Mouse (Mus musculus) hindbrain, embryonic 13.5 days (tissue): ENCODE measurements at regions not wholly inside any gene's neighbourhood (a gene's known extent, or its start where the extent isn't known, plus 50 kb on each side); places are given as distances from the start of the nearest gene placed in this dataset.

Experiments
- ATAC-seq: fragments of 200-750 bp; cut with Nextera tagmentation; 2 replicates; pipeline ENCODE4 v1.8.0; 2017; ENCODE audit warnings: moderate TSS enrichment; ENCODE audit not compliant: low FRiP score
- H3K27ac ChIP-seq: fragments of 300-500 bp; sonication (generic); 2 replicates; pipeline ENCODE4 v1.5.1; 2015; ENCODE audit warnings: inconsistent platforms, mild to moderate bottlenecking, moderate library complexity
- H3K27me3 ChIP-seq: fragments of 300-500 bp; sonication (generic); 2 replicates; pipeline ENCODE4 v1.6.1; 2015; ENCODE audit warnings: mild to moderate bottlenecking, inconsistent platforms
- H3K36me3 ChIP-seq: fragments of 300-500 bp; sonication (generic); 2 replicates; pipeline ENCODE4 v1.6.1; 2015; ENCODE audit warnings: mild to moderate bottlenecking, inconsistent platforms
- H3K4me1 ChIP-seq: fragments of 300-500 bp; sonication (generic); replicated peaks from 2 replicates; pipeline ENCODE4 v1.6.1; 2015; ENCODE audit warnings: inconsistent platforms
- H3K4me2 ChIP-seq: fragments of 300-500 bp; sonication (generic); 2 replicates; pipeline ENCODE4 v1.6.1; 2015; ENCODE audit warnings: inconsistent platforms, mild to moderate bottlenecking, moderate library complexity
- H3K4me3 ChIP-seq: fragments of 300-500 bp; sonication (generic); 2 replicates; pipeline ENCODE4 v1.5.1; 2015; ENCODE audit warnings: mild to moderate bottlenecking, inconsistent platforms
- H3K9ac ChIP-seq: fragments of 300-500 bp; sonication (generic); 2 replicates; pipeline ENCODE4 v1.6.1; 2015; ENCODE audit warnings: mild to moderate bottlenecking, inconsistent platforms
- H3K9me3 ChIP-seq: fragments of 300-500 bp; sonication (generic); 2 replicates; pipeline ENCODE4 v1.6.1; 2016; ENCODE audit warnings: inconsistent platforms
- WGBS: fragments of 180-500 bp; shearing (Covaris S2); methylation state at CpG from one replicate; pipeline ENCODE4 v1.1.7; 2015; 5-methylcytosine and 5-hydroxymethylcytosine counted together

- Histone ChIP-seq H3K36me3 (no peaks in the 10 kb centered on the region), H3K9me3 (no peaks in the 10 kb centered on the region), H3K4me2 (no peak overlapping the region), H3K4me3 (no peak overlapping the region), H3K9ac (no peak overlapping the region), H3K27me3 (no peaks in the 10 kb centered on the region), H3K4me1 (no peaks in the 10 kb centered on the region), H3K27ac (no peak overlapping the region)
- ATAC-seq: no peak
- 90% methylated on average over 4 of the region's 4 CpGs for WGBS
These were observed 132.3 kb upstream of the Adgrl4 start for GRCm38 (mm10) chr3:151305402-151305801.

GRCm38 (mm10) chr3:151307975-151308374 lies 129.7 kb upstream of the Adgrl4 start:
- Histone ChIP-seq H3K9me3 (no peaks in the 10 kb centered on the region), H3K36me3 (no peaks in the 10 kb centered on the region), H3K4me2 (no peak overlapping the region), H3K27ac (no peak overlapping the region), H3K27me3 (no peaks in the 10 kb centered on the region), H3K4me3 (no peak overlapping the region), H3K9ac (no peak overlapping the region), H3K4me1 (no peaks in the 10 kb centered on the region)
- no peak for ATAC-seq
- WGBS: 54% methylated on average over 4 of the region's 4 CpGs

- ATAC-seq: no peak
- no peaks in the 10 kb centered on the region for H3K27me3 ChIP-seq
- H3K36me3 ChIP-seq: no peaks in the 10 kb centered on the region
- no peak overlapping the region for H3K27ac ChIP-seq
- H3K4me3 ChIP-seq: no peak overlapping the region
- H3K9ac ChIP-seq: no peak overlapping the region
- no peaks in the 10 kb centered on the region for H3K9me3 ChIP-seq
- WGBS: 37% methylated on average over 3 of the region's 3 CpGs
- 0 out of 2 replicates have a peak, but pooled peaks cover 3% of the 10 kb centered on the region for H3K4me1 ChIP-seq
- no peak overlapping the region for H3K4me2 ChIP-seq
These were observed 113.9 kb upstream of the Adgrl4 start for GRCm38 (mm10) chr3:151323835-151324234.

GRCm38 (mm10) chr3:151329801-151330200 lies 107.9 kb upstream of the Adgrl4 start:
- 91% methylated on average over 4 of the region's 4 CpGs for WGBS
- H3K4me1 ChIP-seq: peaks cover 20% of the 10 kb centered on the region
- no peak overlapping the region for H3K9ac ChIP-seq
- no peaks in the 10 kb centered on the region for H3K9me3 ChIP-seq
- H3K4me2 ChIP-seq: no peak overlapping the region
- no peak for ATAC-seq
- no peak overlapping the region for H3K27ac ChIP-seq
- no peaks in the 10 kb centered on the region for H3K27me3 ChIP-seq
- no peaks in the 10 kb centered on the region for H3K36me3 ChIP-seq
- H3K4me3 ChIP-seq: no peak overlapping the region

GRCm38 (mm10) chr3:151331906-151332305 lies 105.8 kb upstream of the Adgrl4 start:
- WGBS: 92% methylated on average over 2 of the region's 2 CpGs
- Histone ChIP-seq H3K4me2 (no peak overlapping the region), H3K9ac (no peak overlapping the region), H3K4me3 (no peak overlapping the region), H3K9me3 (no peaks in the 10 kb centered on the region), H3K4me1 (peaks cover 20% of the 10 kb centered on the region), H3K36me3 (no peaks in the 10 kb centered on the region), H3K27ac (no peak overlapping the region), H3K27me3 (no peaks in the 10 kb centered on the region)
- ATAC-seq: no peak

- no peak overlapping the region for H3K27ac ChIP-seq
- 50% methylated on average over 1 of the region's 1 CpGs for WGBS
- peaks cover 20% of the 10 kb centered on the region for H3K4me1 ChIP-seq
- H3K27me3 ChIP-seq: no peaks in the 10 kb centered on the region
- no peak overlapping the region for H3K4me3 ChIP-seq
- no peak overlapping the region for H3K4me2 ChIP-seq
- ATAC-seq: no peak
- H3K36me3 ChIP-seq: no peaks in the 10 kb centered on the region
- H3K9ac ChIP-seq: no peak overlapping the region
- H3K9me3 ChIP-seq: no peaks in the 10 kb centered on the region
These were observed 105.4 kb upstream of the Adgrl4 start for GRCm38 (mm10) chr3:151332317-151332687.

- Histone ChIP-seq H3K4me2 (no peak overlapping the region), H3K36me3 (no peaks in the 10 kb centered on the region), H3K9me3 (no peaks in the 10 kb centered on the region), H3K4me1 (peaks cover 20% of the 10 kb centered on the region), H3K9ac (no peak overlapping the region), H3K27ac (no peak overlapping the region), H3K27me3 (no peaks in the 10 kb centered on the region), H3K4me3 (no peak overlapping the region)
- no peak for ATAC-seq
- WGBS: 63% methylated on average over 9 of the region's 9 CpGs
These were observed 104.8 kb upstream of the Adgrl4 start for GRCm38 (mm10) chr3:151332688-151333452.

GRCm38 (mm10) chr3:151333867-151334341 lies 103.8 kb upstream of the Adgrl4 start:
- H3K27ac ChIP-seq: peak overlapping the region; percentile 3; the same call in 1 of the 2 replicates
- peaks cover 20% of the 10 kb centered on the region for H3K4me1 ChIP-seq
- 31% methylated on average over 6 of the region's 6 CpGs for WGBS
- H3K9me3 ChIP-seq: no peaks in the 10 kb centered on the region
- H3K4me3 ChIP-seq: no peak overlapping the region
- H3K27me3 ChIP-seq: no peaks in the 10 kb centered on the region
- peak; percentile 91 for ATAC-seq
- no peak overlapping the region for H3K4me2 ChIP-seq
- no peaks in the 10 kb centered on the region for H3K36me3 ChIP-seq
- H3K9ac ChIP-seq: no peak overlapping the region

GRCm38 (mm10) chr3:151351481-151352090 lies 86.1 kb upstream of the Adgrl4 start:
- WGBS: 38% methylated on average over 4 of the region's 4 CpGs

GRCm38 (mm10) chr3:151366302-151366701 lies 71.4 kb upstream of the Adgrl4 start:
- WGBS: 24% methylated on average over 4 of the region's 4 CpGs
- no peak overlapping the region for H3K4me3 ChIP-seq
- H3K27ac ChIP-seq: no peak overlapping the region
- no peaks in the 10 kb centered on the region for H3K27me3 ChIP-seq
- H3K4me1 ChIP-seq: peaks cover 8% of the 10 kb centered on the region
- H3K9ac ChIP-seq: no peak overlapping the region; the same call in 1 of the 2 replicates
- peak; percentile 84 for ATAC-seq
- H3K9me3 ChIP-seq: no peaks in the 10 kb centered on the region
- H3K36me3 ChIP-seq: no peaks in the 10 kb centered on the region
- no peak overlapping the region for H3K4me2 ChIP-seq

More at GRCm38 (mm10) chr3:151351481-151352090, 86.1 kb upstream of the Adgrl4 start:
- no peak overlapping the region for H3K9ac ChIP-seq
- H3K4me2 ChIP-seq: no peak overlapping the region
- ATAC-seq: no peak
- no peaks in the 10 kb centered on the region for H3K4me1 ChIP-seq
- no peaks in the 10 kb centered on the region for H3K9me3 ChIP-seq
- H3K27ac ChIP-seq: no peak overlapping the region
- H3K4me3 ChIP-seq: no peak overlapping the region
- no peaks in the 10 kb centered on the region for H3K36me3 ChIP-seq
- no peaks in the 10 kb centered on the region for H3K27me3 ChIP-seq

- peaks cover 8% of the 10 kb centered on the region for H3K4me1 ChIP-seq
- no peaks in the 10 kb centered on the region for H3K9me3 ChIP-seq
- H3K4me3 ChIP-seq: no peak overlapping the region
- peak; percentile 50 for ATAC-seq
- WGBS: 75% methylated on average over 4 of the region's 4 CpGs
- H3K4me2 ChIP-seq: no peak overlapping the region
- H3K9ac ChIP-seq: no peak overlapping the region
- no peaks in the 10 kb centered on the region for H3K36me3 ChIP-seq
- no peaks in the 10 kb centered on the region for H3K27me3 ChIP-seq
- no peak overlapping the region for H3K27ac ChIP-seq
These were observed 70.9 kb upstream of the Adgrl4 start for GRCm38 (mm10) chr3:151366707-151367306.

- Histone ChIP-seq H3K27me3 (no peaks in the 10 kb centered on the region), H3K4me3 (no peak overlapping the region), H3K9ac (no peak overlapping the region), H3K36me3 (no peaks in the 10 kb centered on the region), H3K27ac (no peak overlapping the region), H3K9me3 (no peaks in the 10 kb centered on the region), H3K4me2 (no peak overlapping the region), H3K4me1 (no peaks in the 10 kb centered on the region)
- WGBS: 78% methylated on average over 5 of the region's 5 CpGs
- ATAC-seq: no peak
These were observed 54.2 kb upstream of the Adgrl4 start for GRCm38 (mm10) chr3:151383326-151384019.
